Mouse (Mus musculus) gastrocnemius, adult 18-20 months (tissue): Measurements from ENCODE around the gene Prrt4. TPM values are rescaled to one million over a fixed set of nuclear protein-coding genes. Genes with fewer than 3 reads are reported as not detected.
"Not testable (repeated sequence)": the region's sequence is repeated elsewhere in the genome, so short reads cannot be mapped to it uniquely, and the experiment has no call there.

Source experiments
- DNase-seq: peaks from one replicate; pipeline ENCODE4 v3.0.0; 2021; ENCODE audit warnings: low spot score
- total RNA-seq, 2 experiments: library from RNA; stranded (reverse); gene quantifications; 2 replicates each; pipeline ENCODE4 v1.2.3; 2021

The Prrt4 gene
- total RNA-seq, 2 experiments from 2014 or later: 0.30 to 1.00 TPM

GRCm38 (mm10) chr6:29198309-29199222, 19.2 kb upstream of the Prrt4 start:
- peak; percentile 91 for DNase-seq

GRCm38 (mm10) chr6:29195846-29196698, 16.7 kb upstream of the Prrt4 start:
- DNase-seq: peak; percentile 59

- no peak for DNase-seq
Measured at GRCm38 (mm10) chr6:29195146-29195545, 15.8 kb upstream of the Prrt4 start.

- DNase-seq: peak; percentile 45
Measured at GRCm38 (mm10) chr6:29193961-29194750, 14.8 kb upstream of the Prrt4 start.

GRCm38 (mm10) chr6:29187936-29188335, 8.6 kb upstream of the Prrt4 start:
- DNase-seq: no peak

GRCm38 (mm10) chr6:29179843-29180242, 459 bp upstream of the Prrt4 start:
- no peak for DNase-seq

GRCm38 (mm10) chr6:29177901-29178879, 1.2 kb downstream of the Prrt4 start:
- DNase-seq: no peak

GRCm38 (mm10) chr6:29175113-29175512, 4.3 kb downstream of the Prrt4 start:
- DNase-seq: no peak

GRCm38 (mm10) chr6:29174368-29174767, 5.0 kb downstream of the Prrt4 start:
- DNase-seq: no peak

- peak; percentile 72 for DNase-seq
Measured at GRCm38 (mm10) chr6:29170952-29171388, 8.4 kb downstream of the Prrt4 start.

- peak; percentile 11 for DNase-seq
Measured at GRCm38 (mm10) chr6:29170063-29170921, 9.1 kb downstream of the Prrt4 start.

- no peak for DNase-seq
Measured at GRCm38 (mm10) chr6:29169675-29170062, 9.7 kb downstream of the Prrt4 start.

GRCm38 (mm10) chr6:29168871-29169270, 10.5 kb downstream of the Prrt4 start:
- DNase-seq: no peak

GRCm38 (mm10) chr6:29166196-29166595, 13.2 kb downstream of the Prrt4 start:
- DNase-seq: peak; percentile 47

GRCm38 (mm10) chr6:29164314-29165244, 14.8 kb downstream of the Prrt4 start, which contains the start of gene Rbm28:
Rbm28 (minus strand) TSS chr6:29165006.
- peak; percentile 92 for DNase-seq

GRCm38 (mm10) chr6:29161291-29161690, 18.1 kb downstream of the Prrt4 start:
- DNase-seq: not testable (repeated sequence)

GRCm38 (mm10) chr6:29160786-29161185, 18.6 kb downstream of the Prrt4 start:
- no peak for DNase-seq

GRCm38 (mm10) chr6:29156326-29156725, 23.1 kb downstream of the Prrt4 start:
- no peak for DNase-seq
